Mouse (Mus musculus): Measurements from ENCODE around the gene Gpr19.

- TF ChIP-seq CTCF (IDR thresholded peaks at IDR 0.05; ENCODE audit: borderline replicate concordance, extremely low read depth, insufficient read depth, insufficient read length): no peak
- no peak for TF ChIP-seq POLR2A (IDR thresholded peaks at IDR 0.05; ENCODE audit: borderline replicate concordance, extremely low read depth, insufficient read depth, insufficient read length, poor library complexity, severe bottlenecking)
These were observed 35.7 kb downstream of the Gpr19 start for GRCm38 (mm10) chr6:134862671-134863104.
